Comparison of ENCODE assay signal across 8 mouse cellular contexts in genomic region chr13:24830756-24831352, GRCm38 (mm10). TPM values are rescaled to one million over a fixed set of nuclear protein-coding genes. Genes with fewer than 3 reads are reported as not detected.
A peak's percentile ranks its signal among the peaks of the same experiment; 100 is the strongest.
DNase-seq lines count a peak whose midpoint lies in the region; ATAC-seq and TF ChIP-seq lines count a peak whose summit lies in the region.

No protein-coding gene starts in this region.

- H3K4me2 ChIP-seq in heart, postnatal 0 days (ENCODE audit: low read depth, low read length) = peak overlapping the region; percentile 87
- H3K4me2 ChIP-seq in liver, embryonic 16.5 days (ENCODE audit: low read depth, low read length) = peak overlapping the region; percentile 68
- H3K4me2 ChIP-seq in stomach, embryonic 16.5 days (ENCODE audit: low read depth, low read length) = peak overlapping the region; percentile 78

- no peaks in the 10 kb centered on the region for H3K9me3 ChIP-seq in heart, postnatal 0 days (replicated peaks; ENCODE audit: control insufficient read depth, low read length)
- no peaks in the 10 kb centered on the region for H3K9me3 ChIP-seq in liver, embryonic 16.5 days (replicated peaks; ENCODE audit: control insufficient read depth, low read length)
- no peaks in the 10 kb centered on the region for H3K9me3 ChIP-seq in stomach, embryonic 16.5 days (replicated peaks; ENCODE audit: control insufficient read depth, low read length)

- TF ChIP-seq CTCF in layer of hippocampus, adult 2 months (conservative IDR thresholded peaks at IDR 0.05) = no peak
- no peak for TF ChIP-seq CTCF in heart, postnatal 0 days (IDR thresholded peaks at IDR 0.05; ENCODE audit: low read depth)

- ATAC-seq in heart, postnatal 0 days (ENCODE audit: insufficient read depth, low read depth) = no peak
- ATAC-seq in liver, embryonic 16.5 days (ENCODE audit: low read depth) = no peak
- no peak for ATAC-seq in stomach, embryonic 16.5 days (ENCODE audit: insufficient read depth, low FRiP score)

- peaks cover 11% of the 10 kb centered on the region; the same call in 1 of the 2 replicates for H3K4me1 ChIP-seq in brown adipose tissue, adult 24 weeks (ENCODE audit: control insufficient read depth, insufficient read depth, insufficient read length, low read length)
- peaks cover 31% of the 10 kb centered on the region for H3K4me1 ChIP-seq in heart, postnatal 0 days (ENCODE audit: control insufficient read depth, insufficient read depth)
- H3K4me1 ChIP-seq in liver, embryonic 16.5 days (ENCODE audit: control insufficient read depth, low read depth, low read length) = peaks cover 11% of the 10 kb centered on the region
- H3K4me1 ChIP-seq in stomach, embryonic 16.5 days (ENCODE audit: control insufficient read depth, insufficient read depth, low read length) = peaks cover 18% of the 10 kb centered on the region

- WGBS in heart, postnatal 0 days = 1% methylated on average over 20 of the region's 20 CpGs
- WGBS in liver, embryonic 16.5 days (ENCODE audit: insufficient replicate concordance) = under 1% methylated on average over 20 of the region's 20 CpGs
- 2% methylated on average over 20 of the region's 20 CpGs for WGBS in stomach, embryonic 16.5 days

- H3K9ac ChIP-seq in heart, postnatal 0 days (replicated peaks; ENCODE audit: low read depth, low read length) = peak overlapping the region; percentile 61
- H3K9ac ChIP-seq in liver, embryonic 16.5 days (ENCODE audit: low read depth, low read length) = peak overlapping the region; percentile 81
- peak overlapping the region; percentile 99 for H3K9ac ChIP-seq in stomach, embryonic 16.5 days (ENCODE audit: low read length)

- peak overlapping the region; percentile 99 for H3K4me3 ChIP-seq in layer of hippocampus, adult 2 months
- H3K4me3 ChIP-seq in brown adipose tissue, adult 24 weeks (ENCODE audit: insufficient read depth, low read depth, low read length) = peak overlapping the region; percentile 97
- peak overlapping the region; percentile 91 for H3K4me3 ChIP-seq in heart, postnatal 0 days (ENCODE audit: low read depth, low read length)
- peak overlapping the region; percentile 79 for H3K4me3 ChIP-seq in liver, embryonic 16.5 days (ENCODE audit: low read depth, low read length)
- H3K4me3 ChIP-seq in stomach, embryonic 16.5 days (replicated peaks; ENCODE audit: low read length) = peak overlapping the region; percentile 97

- no peak for DNase-seq in layer of hippocampus, adult 2 months (ENCODE audit: low spot score in 2 of 2)
- no peak for DNase-seq in layer of hippocampus, adult 18-20 months (ENCODE audit: low spot score in 2 of 2)
- DNase-seq in heart, postnatal 0 days (ENCODE audit: low spot score) = peak; percentile 45
- no peak for DNase-seq in ovary, postnatal 14 days (ENCODE audit: low spot score)
- no peak for DNase-seq in urinary bladder, postnatal 4 days (ENCODE audit: low spot score in 2 of 2)

- no peaks in the 10 kb centered on the region for H3K27me3 ChIP-seq in heart, postnatal 0 days (ENCODE audit: control insufficient read depth, insufficient read depth, low read length)
- H3K27me3 ChIP-seq in liver, embryonic 16.5 days (ENCODE audit: control insufficient read depth, insufficient read depth, low read depth, low read length) = no peaks in the 10 kb centered on the region
- no peaks in the 10 kb centered on the region for H3K27me3 ChIP-seq in stomach, embryonic 16.5 days (ENCODE audit: control insufficient read depth, insufficient read depth, low read length)

- no peak for TF ChIP-seq EP300 in heart, postnatal 0 days (IDR thresholded peaks at IDR 0.05; ENCODE audit: low read depth)

- H3K27ac ChIP-seq in layer of hippocampus, adult 2 months = peak overlapping the region; percentile 98
- H3K27ac ChIP-seq in brown adipose tissue, adult 24 weeks (replicated peaks; ENCODE audit: low read depth, low read length) = peak overlapping the region; percentile 96
- peak overlapping the region; percentile 95 for H3K27ac ChIP-seq in heart, postnatal 0 days (ENCODE audit: low read depth)
- H3K27ac ChIP-seq in liver, embryonic 16.5 days (ENCODE audit: low read length) = peak overlapping the region; percentile 97
- H3K27ac ChIP-seq in stomach, embryonic 16.5 days (ENCODE audit: low read length) = peak overlapping the region; percentile 87

- no peaks in the 10 kb centered on the region for H3K36me3 ChIP-seq in heart, postnatal 0 days (replicated peaks; ENCODE audit: control insufficient read depth, insufficient read depth, low read length)
- H3K36me3 ChIP-seq in liver, embryonic 16.5 days (ENCODE audit: control insufficient read depth, insufficient read depth) = peaks cover under 1% of the 10 kb centered on the region; the same call in 1 of the 2 replicates
- H3K36me3 ChIP-seq in stomach, embryonic 16.5 days (ENCODE audit: control insufficient read depth, insufficient read depth, low read length) = no peaks in the 10 kb centered on the region

RNA-seq across cellular contexts. Expression of gene Acot13, which starts 0.5 kb away (rescaled TPM):
- total RNA-seq in layer of hippocampus, adult 2 months (2021) = 100 to 1,000 TPM; 103 TPM
- 100 to 1,000 TPM; 119 to 124 TPM for total RNA-seq in layer of hippocampus, adult 18-20 months (2021)
- 452 and 487 TPM in 2 replicates for polyA plus RNA-seq in brown adipose tissue, adult 24 weeks (2012; ENCODE audit: insufficient read depth, insufficient read length, missing spikeins)
- total RNA-seq in heart, postnatal 0 days (2014; rRNA removed; ENCODE audit: low replicate concordance) = 176 and 219 TPM in 2 replicates
- polyA plus RNA-seq in heart, postnatal 0 days (2015; fragmentation: Nextera tagmentation; extraction: Ambion mirVana) = 609 and 634 TPM in 2 replicates
- polyA plus RNA-seq in liver, embryonic 16.5 days (2015; fragmentation: Nextera tagmentation; extraction: Ambion mirVana) = 56.0 and 56.9 TPM in 2 replicates
- polyA plus RNA-seq in stomach, embryonic 16.5 days (2015; fragmentation: Nextera tagmentation; extraction: Ambion mirVana) = 91.6 and 93.4 TPM in 2 replicates

RNA-seq across cellular contexts. Expression of gene Tdp2, which starts 0.6 kb away (rescaled TPM):
- total RNA-seq in layer of hippocampus, adult 2 months (2021) = 10 to 100 TPM; 22.0 to 22.7 TPM
- total RNA-seq in layer of hippocampus, adult 18-20 months (2021) = 10 to 100 TPM; 19.5 to 20.1 TPM
- 16.2 and 19.9 TPM in 2 replicates for polyA plus RNA-seq in brown adipose tissue, adult 24 weeks (2012; ENCODE audit: insufficient read depth, insufficient read length, missing spikeins)
- 24.2 and 27.5 TPM in 2 replicates for total RNA-seq in heart, postnatal 0 days (2014; rRNA removed; ENCODE audit: low replicate concordance)
- 17.4 and 18.5 TPM in 2 replicates for polyA plus RNA-seq in heart, postnatal 0 days (2015; fragmentation: Nextera tagmentation; extraction: Ambion mirVana)
- polyA plus RNA-seq in liver, embryonic 16.5 days (2015; fragmentation: Nextera tagmentation; extraction: Ambion mirVana) = 19.6 and 22.3 TPM in 2 replicates
- polyA plus RNA-seq in stomach, embryonic 16.5 days (2015; fragmentation: Nextera tagmentation; extraction: Ambion mirVana) = 39.5 and 42.2 TPM in 2 replicates

RNA-seq across cellular contexts. Expression of gene D130043K22Rik, which starts 14.1 kb away (rescaled TPM):
- total RNA-seq in layer of hippocampus, adult 2 months (2021) = 10 to 100 TPM; 27.0 to 27.6 TPM
- 10 to 100 TPM; 24.6 to 26.1 TPM for total RNA-seq in layer of hippocampus, adult 18-20 months (2021)
- not detected in 2 replicates for polyA plus RNA-seq in brown adipose tissue, adult 24 weeks (2012; ENCODE audit: insufficient read depth, insufficient read length, missing spikeins)
- total RNA-seq in heart, postnatal 0 days (2014; rRNA removed; ENCODE audit: low replicate concordance) = not detected in 2 replicates
- polyA plus RNA-seq in heart, postnatal 0 days (2015; fragmentation: Nextera tagmentation; extraction: Ambion mirVana) = 0.03 TPM in 1 of 2 replicates, not detected in the other
- 0.12 and 0.27 TPM in 2 replicates for polyA plus RNA-seq in liver, embryonic 16.5 days (2015; fragmentation: Nextera tagmentation; extraction: Ambion mirVana)
- polyA plus RNA-seq in stomach, embryonic 16.5 days (2015; fragmentation: Nextera tagmentation; extraction: Ambion mirVana) = 0.50 and 0.63 TPM in 2 replicates

RNA-seq across cellular contexts. Expression of gene BC005537, which starts 29.4 kb away (rescaled TPM):
- total RNA-seq in layer of hippocampus, adult 2 months (2021) = 100 to 1,000 TPM; 161 to 169 TPM
- total RNA-seq in layer of hippocampus, adult 18-20 months (2021) = 100 to 1,000 TPM; 136 to 142 TPM
- 60.6 and 80.2 TPM in 2 replicates for polyA plus RNA-seq in brown adipose tissue, adult 24 weeks (2012; ENCODE audit: insufficient read depth, insufficient read length, missing spikeins)
- total RNA-seq in heart, postnatal 0 days (2014; rRNA removed; ENCODE audit: low replicate concordance) = 36.4 and 43.9 TPM in 2 replicates
- polyA plus RNA-seq in heart, postnatal 0 days (2015; fragmentation: Nextera tagmentation; extraction: Ambion mirVana) = 13.2 and 14.0 TPM in 2 replicates
- polyA plus RNA-seq in liver, embryonic 16.5 days (2015; fragmentation: Nextera tagmentation; extraction: Ambion mirVana) = 7.6 and 8.9 TPM in 2 replicates
- polyA plus RNA-seq in stomach, embryonic 16.5 days (2015; fragmentation: Nextera tagmentation; extraction: Ambion mirVana) = 14.1 and 15.2 TPM in 2 replicates
